Mouse (Mus musculus): ENCODE results near the gene Dolpp1. TPM values are rescaled to one million over a fixed set of nuclear protein-coding genes. Genes with fewer than 3 reads are reported as not detected.

Gene Dolpp1
- total and polyA plus RNA-seq, 3 experiments: 17.9 to 22.3 (median 19.2) TPM

DNA sequence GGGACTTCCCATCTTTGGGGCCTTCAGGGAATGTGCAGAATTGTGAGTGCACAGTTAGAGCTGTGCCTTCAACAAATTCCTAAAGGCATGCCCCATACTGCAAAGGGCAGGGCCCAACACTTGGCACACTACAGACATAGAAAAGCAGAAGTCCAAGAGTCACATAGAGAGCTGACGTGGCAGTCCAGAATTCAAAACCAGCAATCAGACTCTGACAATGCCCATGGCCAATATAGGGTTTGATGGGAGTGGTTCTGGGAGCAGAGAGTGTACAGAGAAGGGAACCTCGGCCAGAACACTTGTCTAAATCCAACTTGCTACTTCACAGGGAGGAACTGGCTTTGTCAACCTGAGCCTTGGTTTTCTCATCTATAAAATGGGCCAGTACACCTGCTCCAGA lies 15.2 kb downstream of the Dolpp1 start:
- in situ Hi-C loops (cut with MboI; ENCODE audit: low pct_ligation_motif_present, low pct_unique_long_range_greater_than_20kb, low sequenced_read_pairs) (no loop called here), dilution Hi-C loops (cut with MboI; ENCODE audit: extremely low pct_ligation_motif_present, extremely low pct_unique_long_range_greater_than_20kb, low sequenced_read_pairs) (no loop called here)
- H3K79me2 ChIP-seq (replicated peaks; ENCODE audit: control insufficient read depth, extremely low read depth, insufficient read depth, poor library complexity, severe bottlenecking): no peaks in the 10 kb centered on the region
- peaks cover 16 to 33% of the 10 kb centered on the region in 2 experiments for H3K4me1 ChIP-seq (ENCODE audit: control insufficient read depth in 1 of 2, insufficient read depth in 2 of 2)
- H3K9me3 ChIP-seq (replicated peaks; ENCODE audit: low read length): no peaks in the 10 kb centered on the region
- no peak for TF ChIP-seq UBTF (IDR thresholded peaks at IDR 0.05; ENCODE audit: low read depth, low read length)
- no peak for TF ChIP-seq BHLHE40 (IDR thresholded peaks at IDR 0.05; ENCODE audit: low read depth, low read length)
- no peak for TF ChIP-seq ZC3H11A (IDR thresholded peaks at IDR 0.05; ENCODE audit: low read depth, low read length)
- no peak for DNase-seq (ENCODE audit: extremely low read depth)
- no peaks in the 10 kb centered on the region for H3K27me3 ChIP-seq (replicated peaks)
- peaks cover 3 to 28% of the 10 kb centered on the region in 2 experiments for H3K36me3 ChIP-seq (replicated peaks in 1 of 2; ENCODE audit: control insufficient read depth in 1 of 2, insufficient read depth in 1 of 2, low read length in 1 of 2)
- H3K9ac ChIP-seq (ENCODE audit: insufficient read depth, low read depth): no peak overlapping the region
- no peak overlapping the region for H3K4me3 ChIP-seq (replicated peaks in 1 of 3; ENCODE audit: low read depth in 2 of 3, low read length in 2 of 3, poor library complexity in 1 of 3)
- H3K27ac ChIP-seq (ENCODE audit: insufficient read depth, low read depth): no peak overlapping the region
- H3K4me2 ChIP-seq (ENCODE audit: insufficient read depth, low read depth, poor library complexity, severe bottlenecking): no peak overlapping the region

DNA sequence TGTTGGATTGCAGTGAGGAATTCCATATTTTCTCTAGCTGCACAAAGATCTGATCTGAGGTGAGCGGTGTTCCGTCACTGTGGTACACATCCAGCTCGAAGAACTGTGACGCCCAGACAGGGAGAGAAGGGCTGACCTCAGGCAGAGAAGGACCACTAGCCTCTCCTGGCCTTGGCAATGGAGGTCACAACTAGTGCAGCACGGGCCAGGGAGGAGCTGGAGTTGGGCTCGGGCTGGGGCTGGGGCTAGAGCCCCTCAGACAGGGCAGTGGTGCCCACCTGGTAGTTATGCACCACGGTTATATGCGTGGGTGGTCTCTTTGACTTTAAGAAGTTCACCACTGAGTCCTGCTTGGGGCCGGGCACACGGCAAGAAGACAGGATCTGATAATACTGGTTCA lies 15.7 kb downstream of the Dolpp1 start:
- peaks cover 3 to 23% of the 10 kb centered on the region in 2 experiments for H3K36me3 ChIP-seq (replicated peaks in 1 of 2; ENCODE audit: control insufficient read depth in 1 of 2, insufficient read depth in 1 of 2, low read length in 1 of 2)
- no peaks in the 10 kb centered on the region for H3K79me2 ChIP-seq (replicated peaks; ENCODE audit: control insufficient read depth, extremely low read depth, insufficient read depth, poor library complexity, severe bottlenecking)
- no peaks in the 10 kb centered on the region for H3K9me3 ChIP-seq (replicated peaks; ENCODE audit: low read length)
- H3K4me3 ChIP-seq (replicated peaks in 1 of 3; ENCODE audit: low read depth in 2 of 3, low read length in 2 of 3, poor library complexity in 1 of 3): no peak overlapping the region
- no peak overlapping the region for H3K4me2 ChIP-seq (ENCODE audit: insufficient read depth, low read depth, poor library complexity, severe bottlenecking)
- DNase-seq (ENCODE audit: extremely low read depth): no peak
- TF ChIP-seq MAX (IDR thresholded peaks at IDR 0.05; ENCODE audit: low read length): no peak
- TF ChIP-seq NELFE (IDR thresholded peaks at IDR 0.05; ENCODE audit: low read depth, low read length): no peak
- TF ChIP-seq PAX5 (IDR thresholded peaks at IDR 0.05; ENCODE audit: low read length): no peak
- no peak for TF ChIP-seq RCOR1 (conservative IDR thresholded peaks at IDR 0.05; ENCODE audit: low read depth, low read length)
- no peak for TF ChIP-seq ELF1 (IDR thresholded peaks at IDR 0.05; ENCODE audit: low read depth, low read length)
- TF ChIP-seq SMC3 (IDR thresholded peaks at IDR 0.05; ENCODE audit: low read depth, low read length): no peak
- TF ChIP-seq ZMIZ1 (IDR thresholded peaks at IDR 0.05; ENCODE audit: low read depth, low read length): no peak
- no peak for TF ChIP-seq CTCF (conservative IDR thresholded peaks at IDR 0.05 in 1 of 2, IDR thresholded peaks at IDR 0.05 in 1 of 2; ENCODE audit: low read depth in 2 of 2, low read length in 2 of 2)
- no peak for TF ChIP-seq CHD2 (IDR thresholded peaks at IDR 0.05; ENCODE audit: low read length)
- TF ChIP-seq USF2 (conservative IDR thresholded peaks at IDR 0.05; ENCODE audit: low read depth, low read length): no peak
- TF ChIP-seq JUND (conservative IDR thresholded peaks at IDR 0.05; ENCODE audit: low read depth, low read length): no peak
- no peak for TF ChIP-seq ETS1 (conservative IDR thresholded peaks at IDR 0.05; ENCODE audit: low read depth, low read length)
- no peak for TF ChIP-seq EP300 (IDR thresholded peaks at IDR 0.05; ENCODE audit: low read length)
- TF ChIP-seq MAFK (IDR thresholded peaks at IDR 0.05; ENCODE audit: insufficient replicate concordance, low read length): no peak
- TF ChIP-seq TCF12 (IDR thresholded peaks at IDR 0.05; ENCODE audit: low read depth, low read length): no peak
- no peak for TF ChIP-seq IRF4 (IDR thresholded peaks at IDR 0.05; ENCODE audit: low read depth, low read length)
- TF ChIP-seq MYC (IDR thresholded peaks at IDR 0.05; ENCODE audit: low read depth, low read length): no peak
- no peak overlapping the region for H3K9ac ChIP-seq (ENCODE audit: insufficient read depth, low read depth)
- no peak overlapping the region for H3K27ac ChIP-seq (ENCODE audit: insufficient read depth, low read depth)
- dilution Hi-C loops (cut with MboI; ENCODE audit: extremely low pct_ligation_motif_present, extremely low pct_unique_long_range_greater_than_20kb, low sequenced_read_pairs) (no loop called here), in situ Hi-C loops (cut with MboI; ENCODE audit: low pct_ligation_motif_present, low pct_unique_long_range_greater_than_20kb, low sequenced_read_pairs) (no loop called here)
- H3K27me3 ChIP-seq (replicated peaks): no peaks in the 10 kb centered on the region
- peaks cover 16 to 33% of the 10 kb centered on the region in 2 experiments for H3K4me1 ChIP-seq (ENCODE audit: control insufficient read depth in 1 of 2, insufficient read depth in 2 of 2)
